Mouse (Mus musculus) hindbrain, embryonic 14.5 days (tissue): Measurements from ENCODE around the gene Slc16a2. TPM values are rescaled to one million over a fixed set of nuclear protein-coding genes. Genes with fewer than 3 reads are reported as not detected.

ENCODE experiments used
- ATAC-seq: fragments of 200-750 bp; cut with Nextera tagmentation; 2 replicates; pipeline ENCODE4 v1.8.0; 2017; ENCODE audit warnings: moderate number of reproducible peaks, mild to moderate bottlenecking, moderate TSS enrichment, moderate library complexity; ENCODE audit not compliant: low FRiP score
- DNase-seq: peaks from one replicate; pipeline ENCODE4 v3.0.0-alpha.2; 2015; ENCODE audit warnings: low spot score
- H3K27ac ChIP-seq: fragments of 300-500 bp; sonication (generic); 2 replicates; pipeline ENCODE4 v1.5.1; 2014; ENCODE audit warnings: mild to moderate bottlenecking, moderate library complexity
- H3K27me3 ChIP-seq: fragments of 300-500 bp; sonication (generic); 2 replicates; pipeline ENCODE4 v1.6.1; 2014; ENCODE audit warnings: mild to moderate bottlenecking, low read length, mixed read lengths; ENCODE audit not compliant: control insufficient read depth, insufficient read depth
- H3K36me3 ChIP-seq: fragments of 300-500 bp; sonication (generic); replicated peaks from 2 replicates; pipeline ENCODE4 v1.6.1; 2014; ENCODE audit not compliant: control insufficient read depth, insufficient read depth
- H3K4me1 ChIP-seq: fragments of 300-500 bp; sonication (generic); replicated peaks from 2 replicates; pipeline ENCODE4 v1.6.1; 2014; ENCODE audit warnings: antibody characterized with exemption, low read length, mixed read lengths; ENCODE audit not compliant: control insufficient read depth, insufficient read depth
- H3K4me2 ChIP-seq: fragments of 300-500 bp; sonication (generic); replicated peaks from 2 replicates; pipeline ENCODE4 v1.6.1; 2014; ENCODE audit warnings: mild to moderate bottlenecking, moderate library complexity
- H3K4me3 ChIP-seq: fragments of 300-500 bp; sonication (generic); replicated peaks from 2 replicates; pipeline ENCODE4 v1.5.1; 2014; ENCODE audit warnings: mild to moderate bottlenecking, low read length
- H3K9ac ChIP-seq: fragments of 300-500 bp; sonication (generic); 2 replicates; pipeline ENCODE4 v1.6.1; 2014
- H3K9me3 ChIP-seq: fragments of 300-500 bp; sonication (generic); 2 replicates; pipeline ENCODE4 v1.6.1; 2016; ENCODE audit warnings: low read length; ENCODE audit not compliant: control insufficient read depth
- WGBS: fragments of 180-500 bp; shearing (Covaris S2); extraction: QIAGEN DNeasy Blood & Tissue Kit; methylation state at CpG from one replicate; pipeline ENCODE4 v1.1.7; 2014; 5-methylcytosine and 5-hydroxymethylcytosine counted together
- polyA plus RNA-seq: library from polyadenylated mRNA; unstranded; fragments of >200 nt; fragmentation: Nextera tagmentation; extraction: Ambion mirVana; gene quantifications from 2 replicates; pipeline ENCODE4 v1.2.1, GENCODE M21; 2014

Slc16a2 gene
- polyA plus RNA-seq, 1 experiment from 2014 or later, result 37.9 TPM

DNA sequence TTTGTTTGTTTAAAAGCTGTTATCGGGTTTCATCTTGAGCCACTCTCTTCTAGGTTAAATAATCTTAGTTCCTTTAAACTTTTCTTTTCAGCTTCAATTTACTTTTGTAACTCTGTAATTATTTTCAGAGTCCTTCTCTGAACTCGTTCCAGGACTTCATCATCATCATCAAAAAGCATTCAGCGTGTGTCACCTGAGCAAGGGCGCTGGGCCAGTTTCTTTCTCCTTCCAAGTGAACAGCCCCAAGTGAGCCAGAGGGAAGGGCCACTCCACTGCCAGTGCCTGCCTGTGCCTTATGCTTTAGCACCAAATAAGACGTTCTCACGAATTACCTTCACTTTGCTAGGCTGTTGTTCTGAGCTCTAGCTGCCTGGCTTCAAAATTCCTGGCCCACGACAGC, 108.9 kb downstream of the Slc16a2 start:
- H3K4me3 ChIP-seq, result no peak overlapping the region
- H3K9me3 ChIP-seq, result no peaks in the 10 kb centered on the region
- ATAC-seq, result no peak
- peaks cover 71% of the 10 kb centered on the region for H3K27me3 ChIP-seq
- no peak overlapping the region for H3K27ac ChIP-seq
- no peak for DNase-seq
- H3K36me3 ChIP-seq, result no peaks in the 10 kb centered on the region
- no peaks in the 10 kb centered on the region for H3K4me1 ChIP-seq
- 63% methylated on average over 7 of the region's 7 CpGs for WGBS
- no peak overlapping the region for H3K9ac ChIP-seq
- H3K4me2 ChIP-seq, result no peak overlapping the region

DNA sequence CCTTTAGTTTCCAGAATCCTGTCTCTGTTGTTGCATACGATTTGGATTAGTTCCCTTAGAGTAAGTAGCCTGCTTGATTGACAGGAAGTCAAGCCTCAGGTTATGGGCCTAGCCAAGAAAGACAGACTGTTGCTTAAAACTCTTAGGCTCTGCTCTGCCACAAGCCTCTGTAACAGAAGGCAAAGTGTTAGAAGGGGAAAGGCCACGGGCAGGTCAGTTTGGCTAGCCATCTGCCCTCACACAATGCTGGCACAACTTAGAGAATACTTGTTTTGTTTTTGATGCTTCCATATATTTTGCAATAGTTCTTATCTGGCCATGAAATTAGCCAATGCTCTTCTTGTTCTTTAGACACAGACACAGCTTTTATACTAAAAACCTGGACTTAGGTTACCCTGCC, 112.1 kb downstream of the Slc16a2 start:
- WGBS, result 52% methylated on average over 2 of the region's 2 CpGs
- H3K27ac ChIP-seq, result no peak overlapping the region
- no peak overlapping the region for H3K4me2 ChIP-seq
- ATAC-seq (no peak), DNase-seq (no peak)
- peaks cover 88% of the 10 kb centered on the region for H3K27me3 ChIP-seq
- H3K36me3 ChIP-seq, result no peaks in the 10 kb centered on the region
- H3K4me3 ChIP-seq, result no peak overlapping the region
- H3K4me1 ChIP-seq, result no peaks in the 10 kb centered on the region
- H3K9ac ChIP-seq, result no peak overlapping the region
- H3K9me3 ChIP-seq, result no peaks in the 10 kb centered on the region

DNA sequence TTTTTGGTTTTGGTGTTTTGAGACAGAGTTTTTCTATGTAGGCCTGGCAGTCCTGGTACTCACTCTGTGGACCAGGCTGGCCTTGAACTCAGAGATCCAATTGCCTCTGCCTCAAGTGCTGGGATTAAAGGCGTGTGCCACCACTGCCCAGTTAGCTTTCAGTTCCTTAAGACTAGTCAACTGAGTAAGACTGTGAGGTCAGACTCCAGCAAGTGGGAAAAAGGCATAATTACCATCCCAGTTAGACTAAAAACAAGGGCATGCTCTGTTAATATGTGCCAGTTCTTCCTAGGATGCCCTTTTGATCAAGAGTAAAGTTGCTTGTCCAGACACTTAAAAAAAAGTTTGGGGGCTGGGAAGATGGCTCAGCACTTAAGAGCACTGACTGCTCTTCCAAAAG, 113.2 kb downstream of the Slc16a2 start:
- H3K4me3 ChIP-seq, result no peak overlapping the region
- H3K9me3 ChIP-seq, result no peaks in the 10 kb centered on the region
- no peak overlapping the region for H3K4me2 ChIP-seq
- DNase-seq (no peak), ATAC-seq (no peak)
- 76% methylated on average over 1 of the region's 1 CpGs for WGBS
- H3K36me3 ChIP-seq, result no peaks in the 10 kb centered on the region
- no peaks in the 10 kb centered on the region for H3K4me1 ChIP-seq
- H3K9ac ChIP-seq, result no peak overlapping the region
- peaks cover 90% of the 10 kb centered on the region for H3K27me3 ChIP-seq
- H3K27ac ChIP-seq, result no peak overlapping the region

- H3K4me3 ChIP-seq, result no peak overlapping the region
- H3K36me3 ChIP-seq, result no peaks in the 10 kb centered on the region
- no peaks in the 10 kb centered on the region for H3K9me3 ChIP-seq
- no peak overlapping the region for H3K9ac ChIP-seq
- no peak overlapping the region for H3K4me2 ChIP-seq
- H3K4me1 ChIP-seq, result no peaks in the 10 kb centered on the region
- ATAC-seq (no peak), DNase-seq (no peak)
- 87% methylated on average over 4 of the region's 4 CpGs for WGBS
- H3K27ac ChIP-seq, result no peak overlapping the region
- peaks cover 93% of the 10 kb centered on the region for H3K27me3 ChIP-seq
Measured at GRCm38 (mm10) chrX:103704611-103705010, 117.2 kb downstream of the Slc16a2 start.

DNA sequence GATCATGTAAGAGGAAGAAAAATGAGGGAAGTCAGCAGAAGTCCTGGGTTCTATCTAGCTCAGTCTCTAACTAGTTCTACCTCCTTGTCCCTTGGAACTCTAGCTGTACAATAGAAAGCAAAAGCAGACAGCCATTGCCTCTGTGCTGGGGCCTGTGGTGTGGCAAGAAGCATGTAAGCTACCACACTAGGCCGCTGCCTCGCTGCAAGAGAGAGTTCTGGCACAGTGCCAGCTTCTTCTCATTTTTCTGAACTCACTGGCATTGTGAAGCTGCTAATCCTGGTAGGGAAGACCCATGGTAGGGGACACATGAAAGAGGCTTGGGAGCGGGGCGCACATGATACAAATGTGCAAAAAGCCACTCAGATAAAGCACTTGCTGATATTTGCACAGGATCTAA, 117.8 kb downstream of the Slc16a2 start:
- H3K27me3 ChIP-seq, result peaks cover 93% of the 10 kb centered on the region
- WGBS, result 61% methylated on average over 4 of the region's 4 CpGs
- no peak overlapping the region for H3K27ac ChIP-seq
- H3K4me2 ChIP-seq, result no peak overlapping the region
- ATAC-seq (no peak), DNase-seq (peak; percentile 49)
- no peak overlapping the region for H3K9ac ChIP-seq
- no peaks in the 10 kb centered on the region for H3K9me3 ChIP-seq
- H3K4me3 ChIP-seq, result no peak overlapping the region
- H3K36me3 ChIP-seq, result no peaks in the 10 kb centered on the region
- H3K4me1 ChIP-seq, result no peaks in the 10 kb centered on the region

DNA sequence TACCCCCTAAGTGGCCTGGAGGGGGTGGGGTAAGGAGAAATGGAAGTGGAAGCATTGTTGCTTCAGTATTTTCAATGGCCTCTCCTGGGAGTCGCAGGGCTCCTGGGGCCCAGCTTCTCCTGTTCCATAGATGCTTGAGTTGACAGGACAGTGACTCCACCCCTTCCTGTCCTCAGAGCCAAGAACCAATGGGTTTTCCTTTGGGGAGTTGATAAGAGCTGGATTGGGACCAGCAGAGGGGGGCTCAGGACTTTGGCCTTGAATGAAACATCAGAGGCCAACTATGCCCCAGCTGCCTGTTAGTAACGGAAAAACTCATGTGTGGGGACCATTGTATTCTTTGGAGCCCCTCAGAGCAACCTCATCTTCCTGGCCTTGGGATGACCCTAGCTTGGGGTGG, 124.0 kb downstream of the Slc16a2 start:
- Histone ChIP-seq H3K9ac (no peak overlapping the region), H3K4me2 (no peak overlapping the region), H3K4me3 (no peak overlapping the region), H3K9me3 (no peaks in the 10 kb centered on the region), H3K27me3 (peaks cover 90% of the 10 kb centered on the region), H3K36me3 (no peaks in the 10 kb centered on the region), H3K27ac (no peak overlapping the region), H3K4me1 (peaks cover 9% of the 10 kb centered on the region)
- no peak for ATAC-seq
- WGBS, result 57% methylated on average over 2 of the region's 2 CpGs
- DNase-seq, result no peak

DNA sequence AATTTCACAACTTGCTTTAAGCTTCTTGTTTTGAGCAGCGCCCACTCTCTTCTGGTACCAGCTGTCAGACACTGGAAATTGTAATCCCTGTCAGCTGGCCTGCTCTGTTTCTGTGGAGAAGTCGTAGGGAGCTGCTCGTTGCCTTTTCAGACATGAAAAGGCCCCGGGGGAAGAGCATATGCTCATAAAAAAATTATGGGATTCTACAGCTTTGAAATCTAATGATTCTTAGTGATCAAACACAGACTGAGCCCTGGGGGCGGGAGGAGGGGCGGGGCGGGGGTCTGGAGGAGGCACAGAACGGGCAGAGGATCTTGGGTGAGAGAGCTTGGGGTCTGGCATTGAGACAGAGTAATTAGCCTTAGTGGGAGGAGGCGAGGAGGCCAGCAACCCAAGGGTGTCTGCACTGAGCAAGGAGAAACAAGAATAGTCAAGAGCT, 125.7 kb downstream of the Slc16a2 start:
- Histone ChIP-seq H3K36me3 (no peaks in the 10 kb centered on the region), H3K27me3 (peaks cover 85% of the 10 kb centered on the region), H3K4me1 (peaks cover 9% of the 10 kb centered on the region), H3K27ac (peak overlapping the region; percentile 83), H3K9ac (peak overlapping the region; percentile 40), H3K4me3 (peak overlapping the region; percentile 40; the same call in 1 of the 2 replicates), H3K4me2 (peak overlapping the region; percentile 80), H3K9me3 (no peaks in the 10 kb centered on the region)
- 14% methylated on average over 9 of the region's 9 CpGs for WGBS
- DNase-seq, result peak; percentile 27
- peak; percentile 52 for ATAC-seq

DNA sequence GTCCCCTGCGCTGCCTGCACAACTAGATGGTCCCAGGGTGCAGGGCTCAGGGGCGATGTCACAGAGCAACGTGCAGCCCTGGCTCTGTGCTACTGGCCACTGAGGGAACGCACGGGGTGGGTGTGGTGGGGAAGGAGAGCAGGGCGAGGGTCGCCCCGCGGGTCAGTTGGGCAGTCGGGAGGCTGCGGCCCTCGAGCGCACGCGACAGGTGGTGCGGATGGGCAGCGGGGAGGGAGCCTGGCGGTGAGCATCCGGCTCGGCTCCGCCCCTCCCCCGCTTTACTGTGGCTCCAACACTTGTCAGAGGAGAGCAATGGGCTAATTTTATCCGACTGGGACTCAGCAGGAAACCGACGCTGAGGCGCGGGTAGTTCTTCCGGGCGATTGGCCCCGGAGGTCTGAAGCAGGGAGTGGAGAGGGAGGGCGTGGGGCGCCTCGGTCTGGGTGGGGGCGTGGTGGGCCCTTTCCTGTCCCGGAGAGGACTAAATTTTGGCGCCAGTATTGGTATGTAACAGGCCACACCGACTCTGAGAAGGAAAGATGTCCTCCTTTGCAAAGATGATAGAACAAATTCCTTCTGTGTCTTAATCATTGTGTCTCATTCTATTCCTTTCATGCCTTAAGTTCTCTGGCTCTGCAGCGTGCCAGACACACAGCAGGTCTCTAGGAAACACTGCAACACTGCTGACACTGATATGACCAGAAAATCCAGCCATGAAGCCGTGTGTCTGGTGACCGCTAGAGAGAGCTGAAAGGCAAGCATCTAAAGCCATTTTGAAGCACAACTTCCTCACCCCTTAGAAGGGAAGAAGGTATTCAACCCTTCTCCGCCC, 126.4 kb downstream of the Slc16a2 start:
- Histone ChIP-seq H3K27ac (peak overlapping the region; percentile 83), H3K4me3 (peak overlapping the region; percentile 40), H3K36me3 (no peaks in the 10 kb centered on the region), H3K27me3 (peaks cover 82% of the 10 kb centered on the region), H3K4me2 (peak overlapping the region; percentile 80), H3K9ac (peak overlapping the region; percentile 62), H3K9me3 (no peaks in the 10 kb centered on the region), H3K4me1 (peaks cover 9% of the 10 kb centered on the region)
- DNase-seq (peak; percentile 61), ATAC-seq (peak; percentile 87)
- 2% methylated on average over 39 of the region's 41 CpGs for WGBS

DNA sequence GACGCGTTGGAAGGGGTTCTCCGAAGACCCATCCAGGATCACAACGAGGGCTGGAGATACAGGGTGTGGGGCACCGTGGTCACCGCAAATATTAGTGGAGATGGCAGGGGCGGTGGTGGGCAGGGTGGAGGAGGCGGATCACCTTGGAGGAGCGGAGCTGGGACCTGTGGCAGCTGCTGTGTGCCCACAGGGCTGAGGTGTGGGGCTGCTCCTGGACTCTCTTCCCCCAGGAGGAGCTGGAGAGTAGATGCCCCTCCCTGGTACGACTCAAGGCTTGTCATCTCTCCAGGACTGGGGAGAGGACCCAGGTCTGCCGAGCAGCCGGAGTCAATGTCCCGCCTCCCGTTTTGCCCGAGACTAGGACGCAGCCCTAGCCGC, 127.0 kb downstream of the Slc16a2 start:
- no peaks in the 10 kb centered on the region for H3K9me3 ChIP-seq
- DNase-seq (no peak), ATAC-seq (peak; percentile 54; the same call in 1 of the 2 replicates)
- no peaks in the 10 kb centered on the region for H3K36me3 ChIP-seq
- peak overlapping the region; percentile 83 for H3K27ac ChIP-seq
- peak overlapping the region; percentile 80 for H3K4me2 ChIP-seq
- whole genome bisulfite sequencing, result 6% methylated on average over 13 of the region's 17 CpGs
- peaks cover 9% of the 10 kb centered on the region for H3K4me1 ChIP-seq
- peaks cover 85% of the 10 kb centered on the region for H3K27me3 ChIP-seq
- peak overlapping the region; percentile 40 for H3K4me3 ChIP-seq
- peak overlapping the region; percentile 62 for H3K9ac ChIP-seq
